21 mouse cellular contexts compared by ENCODE assay signal in the genomic region with DNA sequence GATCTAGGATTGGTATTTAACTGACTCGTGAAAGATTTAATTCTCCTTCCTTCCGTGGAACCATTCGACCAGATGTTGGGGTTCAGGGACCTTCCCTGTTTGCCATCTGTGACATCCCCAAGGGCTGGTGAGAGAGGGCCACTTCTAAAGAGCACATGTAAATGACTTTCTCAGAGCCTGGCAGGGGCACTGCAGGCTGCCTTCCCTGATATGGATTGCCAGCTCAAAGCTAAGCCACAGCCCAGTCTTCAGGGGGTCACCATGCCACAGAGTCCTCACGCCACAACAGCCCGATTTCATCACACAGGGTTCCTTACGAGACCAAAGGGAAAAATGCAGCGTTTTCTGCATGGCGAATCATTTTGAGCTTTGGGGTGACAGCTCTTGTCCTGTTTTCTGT.
"Had no signal": no experiment of that assay in that cellular context is flagged by ENCODE, and none has a peak within 500 bp of the region (broad histone marks: within the 10 kb centered on the region; RNA-seq: fewer than 3 reads in every experiment).

No protein-coding gene starts in this region.

- DNase-seq: gastrocnemius, postnatal 14 days; heart, adult 18-20 months; heart, postnatal 10 days; kidney, adult 11 months; kidney, adult 2 months; kidney, adult 9 months; kidney, postnatal 14 days; kidney, postnatal 36 days; layer of hippocampus, postnatal 36 days; left cerebral cortex, postnatal 4 days had no signal

- H3K36me3 ChIP-seq: heart, embryonic 10.5 days; heart, embryonic 12.5 days; hindbrain, embryonic 12.5 days; hindbrain, embryonic 15.5 days; kidney, embryonic 15.5 days; limb, embryonic 13.5 days; limb, embryonic 15.5 days; liver, embryonic 12.5 days had no signal

- H3K9me3 ChIP-seq: heart, embryonic 10.5 days; heart, embryonic 12.5 days; hindbrain, embryonic 12.5 days; hindbrain, embryonic 15.5 days; kidney, embryonic 15.5 days; limb, embryonic 13.5 days; limb, embryonic 15.5 days; liver, embryonic 12.5 days had no signal

- H3K27ac ChIP-seq: heart, embryonic 10.5 days; hindbrain, embryonic 12.5 days; hindbrain, embryonic 15.5 days; hindbrain, postnatal 0 days; kidney, embryonic 15.5 days; kidney, postnatal 0 days; limb, embryonic 13.5 days; limb, embryonic 15.5 days; liver, embryonic 12.5 days had no signal

- ATAC-seq: hindbrain, postnatal 0 days; intestine, embryonic 16.5 days; liver, embryonic 12.5 days had no signal

- H3K9ac ChIP-seq: heart, embryonic 12.5 days; hindbrain, embryonic 12.5 days; hindbrain, embryonic 15.5 days; kidney, embryonic 15.5 days; limb, embryonic 13.5 days; limb, embryonic 15.5 days; liver, embryonic 12.5 days had no signal

- H3K27me3 ChIP-seq: hindbrain, embryonic 12.5 days; hindbrain, embryonic 15.5 days; liver, embryonic 12.5 days had no signal

- H3K4me2 ChIP-seq: heart, embryonic 12.5 days; hindbrain, embryonic 12.5 days; hindbrain, embryonic 15.5 days; kidney, embryonic 15.5 days; limb, embryonic 13.5 days; limb, embryonic 15.5 days; liver, embryonic 12.5 days had no signal

- H3K4me1 ChIP-seq: limb, embryonic 15.5 days; liver, embryonic 12.5 days had no signal

- H3K4me3 ChIP-seq: heart, embryonic 10.5 days; heart, embryonic 12.5 days; hindbrain, embryonic 12.5 days; hindbrain, embryonic 15.5 days; kidney, embryonic 15.5 days; limb, embryonic 13.5 days; limb, embryonic 15.5 days; liver, embryonic 12.5 days had no signal
